Mouse (Mus musculus): ENCODE results near the gene Nrxn2.

DNA sequence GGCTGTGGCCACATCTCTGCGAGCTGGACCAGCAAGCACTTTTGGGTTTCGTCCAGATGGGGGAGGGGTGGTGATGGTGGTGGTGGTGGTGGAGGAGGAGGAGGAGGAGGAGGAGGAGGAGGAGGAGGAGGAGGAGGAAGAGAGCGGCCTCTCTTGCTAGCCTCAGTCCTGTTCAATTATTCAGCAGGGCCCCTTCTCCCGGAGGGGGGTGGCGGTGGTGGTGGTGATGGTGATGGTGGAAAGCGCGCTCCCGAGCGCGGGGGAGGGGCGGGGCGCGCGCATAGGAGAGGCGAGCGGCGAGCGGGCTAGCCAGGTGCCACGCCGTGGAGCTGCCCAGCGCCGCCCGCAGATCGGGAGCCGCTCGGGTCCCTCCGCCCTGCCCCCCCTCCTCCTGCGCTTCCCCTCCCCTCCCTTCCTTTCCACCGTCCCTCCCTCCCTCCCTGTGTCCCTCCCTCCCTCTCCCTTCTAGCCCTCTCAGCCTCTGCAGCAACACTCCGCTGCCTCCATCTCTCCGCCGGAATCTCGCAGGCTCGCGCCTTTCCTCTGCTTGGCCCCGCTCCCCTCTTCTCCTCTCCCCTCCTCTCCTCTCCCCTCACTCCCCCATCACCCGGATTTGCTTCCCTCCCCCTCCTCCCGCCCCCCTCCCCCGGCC is 78.7 kb downstream of the Nrxn2 start:
- TF ChIP-seq EP300 (IDR thresholded peaks at IDR 0.05; ENCODE audit: insufficient read depth, low read depth, low read length): no peak
- no peak for TF ChIP-seq CTCF (IDR thresholded peaks at IDR 0.05; ENCODE audit: low read depth, low read length)

Measured in ES-Bruce4 (cell line).